Mouse (Mus musculus) left cerebral cortex, adult 2 months (tissue): ENCODE data around the gene Ptdss2. TPM values are rescaled to one million over a fixed set of nuclear protein-coding genes. Genes with fewer than 3 reads are reported as not detected.

Experiments used
- DNase-seq, 2 experiments: peaks; one replicate each; pipeline ENCODE4 v3.0.0; 2021 to 2022; ENCODE audit warnings: low spot score in 2 of 2, mixed read lengths in 1 of 2; ENCODE audit errors: extremely low spot score in 1 of 2
- H3K27ac ChIP-seq: fragments of 200-600 bp; 2 replicates; pipeline ENCODE4 v1.8.1; 2022
- H3K4me3 ChIP-seq: fragments of 200-600 bp; 2 replicates; pipeline ENCODE4 v1.8.1; 2022
- CTCF ChIP-seq: fragments of 200-600 bp; IDR thresholded peaks from 2 replicates; pipeline ENCODE4 v1.8.1; 2022; ENCODE audit warnings: antibody characterized with exemption, mild to moderate bottlenecking, moderate library complexity
- intact Hi-C: fragments of 180-260 bp; cut with DNase I; formaldehyde crosslinking; loops from one replicate; pipeline ENCODE4 v1.15.1; 2025
- total RNA-seq, 2 experiments: library from RNA; stranded (reverse); gene quantifications; 2 replicates each; pipeline ENCODE4 v1.2.3; 2021

The Ptdss2 gene
- total RNA-seq, 2 experiments from 2014 or later: 46.9 to 51.6 TPM

DNA sequence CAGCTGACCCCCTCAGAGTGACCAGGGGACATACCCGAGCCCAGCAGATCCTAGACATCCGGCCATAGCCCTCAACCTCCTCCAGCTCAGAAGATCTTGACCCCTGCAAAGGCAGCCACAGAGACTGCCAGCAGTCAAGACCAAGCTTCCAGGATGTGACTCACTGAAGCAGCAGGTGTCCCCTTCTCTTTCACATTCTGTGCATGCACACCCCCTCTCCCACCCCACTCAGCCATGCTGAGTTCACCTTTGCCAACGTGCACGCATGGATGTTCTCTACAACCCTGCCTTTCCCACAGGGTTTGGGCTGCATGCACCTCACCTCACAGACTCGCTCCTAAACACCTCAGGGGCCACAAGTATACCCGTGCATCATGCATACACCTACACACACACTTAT lies 26.2 kb upstream of the Ptdss2 start:
- DNase-seq: no peak
- TF ChIP-seq CTCF: no peak
- Histone ChIP-seq H3K4me3 (no peak overlapping the region), H3K27ac (no peak overlapping the region)
- intact Hi-C loops: no loop called here

DNA sequence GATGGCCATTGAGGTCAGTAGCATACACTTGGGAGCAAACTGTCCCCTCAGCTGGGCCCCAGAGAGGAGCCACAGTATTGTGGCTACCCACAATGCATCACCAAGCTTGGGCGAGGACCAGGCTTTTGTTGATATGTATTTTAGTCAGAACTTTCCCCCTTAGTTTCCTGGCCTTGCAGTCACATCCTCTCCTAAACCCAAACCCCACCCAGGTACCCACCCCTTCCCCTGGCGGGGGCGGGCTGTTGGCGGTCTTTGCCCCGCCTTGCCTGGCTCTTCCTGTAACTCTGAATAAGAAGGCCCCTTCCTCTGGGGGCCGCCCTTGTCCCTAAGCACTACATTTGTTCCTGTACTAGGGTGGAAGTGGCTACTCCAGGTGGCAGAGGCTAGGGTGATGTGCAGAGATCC lies 25.5 kb upstream of the Ptdss2 start:
- no peak for DNase-seq
- H3K27ac ChIP-seq: no peak overlapping the region
- peak; percentile 1; the same call in 1 of the 2 replicates for TF ChIP-seq CTCF
- H3K4me3 ChIP-seq: no peak overlapping the region
- intact Hi-C loops: no loop called here

- no peak for TF ChIP-seq CTCF
- intact Hi-C loops: no loop called here
- DNase-seq: no peak
- no peak overlapping the region for H3K4me3 ChIP-seq
- H3K27ac ChIP-seq: no peak overlapping the region; the same call in 1 of the 2 replicates
Observed at GRCm38 (mm10) chr7:141097177-141097576, 25.0 kb upstream of the Ptdss2 start.

DNA sequence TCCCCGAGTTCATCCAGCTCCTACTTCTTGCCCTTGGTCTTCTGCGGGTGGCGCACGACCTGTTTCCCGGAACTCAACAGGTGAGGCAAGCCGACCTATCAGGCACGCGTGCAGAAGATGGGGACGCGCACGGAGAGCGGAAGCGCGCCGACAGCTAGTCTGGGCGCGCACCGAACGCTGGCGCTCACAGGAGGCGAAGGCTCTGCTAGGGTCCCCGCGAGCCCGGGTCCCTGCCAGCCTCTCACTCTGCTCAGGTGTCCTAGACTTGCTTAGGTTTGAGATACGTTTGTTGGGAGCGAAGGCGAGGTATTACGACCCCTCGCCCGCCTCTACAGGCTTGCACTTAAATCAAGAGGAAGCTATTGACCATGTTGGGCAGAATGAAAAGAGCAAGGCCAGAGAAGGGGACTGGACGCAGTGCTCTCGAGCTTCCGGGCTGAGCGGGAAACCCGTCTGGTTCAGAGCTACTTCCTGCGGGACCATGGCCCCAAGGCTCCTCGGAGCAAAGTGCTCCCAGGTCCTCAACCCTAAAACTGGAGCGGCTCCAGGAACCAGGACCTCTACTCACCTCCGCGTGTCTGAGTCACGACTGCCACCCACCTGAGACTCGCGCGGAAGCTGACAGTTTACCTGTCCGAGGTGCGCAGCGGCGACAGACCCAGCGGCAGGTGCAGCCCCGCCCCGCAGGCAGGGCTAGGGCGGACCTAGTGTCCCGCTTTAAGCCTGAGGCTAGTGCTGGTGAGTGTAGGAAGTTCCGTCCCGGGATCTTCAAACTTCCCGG lies 22.1 kb upstream of the Ptdss2 start, which contains the start of gene Sigirr:
Sigirr (minus strand) TSS at position 662 of the 781 bp plus-strand sequence.
- TF ChIP-seq CTCF: no peak
- intact Hi-C loops: no loop called here
- DNase-seq: peak in 1 of 2 experiments; percentile 27
- peak within 1 kb of the TSS; percentile 51 for H3K4me3 ChIP-seq
- H3K27ac ChIP-seq: no peak within 1 kb of the TSS

DNA sequence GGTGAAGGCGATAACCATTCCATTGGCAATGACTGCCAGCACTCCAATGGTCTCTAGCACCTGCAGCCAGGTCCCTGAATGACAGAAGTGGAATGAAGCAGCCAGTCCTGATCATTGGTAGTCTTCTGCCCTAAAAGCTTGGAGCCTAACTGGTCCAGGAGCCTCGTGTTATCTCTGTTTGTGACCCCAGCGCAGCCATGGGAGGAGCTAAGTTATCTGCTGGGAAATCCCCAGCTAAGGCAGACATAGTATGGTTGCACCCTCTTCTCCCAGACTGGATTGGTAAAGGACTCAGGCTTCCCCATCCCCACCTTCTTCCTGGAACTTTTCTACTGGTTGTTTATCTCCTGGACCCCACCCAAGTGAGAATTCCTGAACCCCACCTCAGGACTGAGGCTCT lies 19.0 kb upstream of the Ptdss2 start:
- Histone ChIP-seq H3K27ac (no peak overlapping the region), H3K4me3 (no peak overlapping the region)
- intact Hi-C loops: no loop called here
- no peak for DNase-seq
- TF ChIP-seq CTCF: no peak

DNA sequence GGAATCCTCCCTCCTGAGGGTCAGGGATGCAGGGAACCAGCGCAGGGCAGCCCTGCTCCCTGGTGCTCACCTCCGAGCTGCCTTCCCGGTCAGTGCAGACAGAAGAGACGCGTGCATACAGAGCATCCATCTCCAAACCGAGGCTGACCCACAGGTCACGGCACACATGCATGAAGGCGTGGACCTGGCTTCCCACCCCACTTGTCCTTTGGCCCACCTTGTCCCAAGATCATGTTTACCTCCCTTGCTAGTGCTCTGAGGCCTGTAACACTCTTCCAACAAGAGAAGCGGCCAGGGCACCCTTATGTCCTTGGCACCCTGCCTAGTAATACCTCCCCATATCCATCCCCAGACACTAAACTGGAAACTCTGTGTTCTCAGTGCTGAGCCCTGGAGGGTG lies 6.3 kb upstream of the Ptdss2 start:
- Histone ChIP-seq H3K27ac (no peak overlapping the region), H3K4me3 (no peak overlapping the region)
- no peak for DNase-seq
- intact Hi-C loops: no loop called here
- no peak for TF ChIP-seq CTCF

DNA sequence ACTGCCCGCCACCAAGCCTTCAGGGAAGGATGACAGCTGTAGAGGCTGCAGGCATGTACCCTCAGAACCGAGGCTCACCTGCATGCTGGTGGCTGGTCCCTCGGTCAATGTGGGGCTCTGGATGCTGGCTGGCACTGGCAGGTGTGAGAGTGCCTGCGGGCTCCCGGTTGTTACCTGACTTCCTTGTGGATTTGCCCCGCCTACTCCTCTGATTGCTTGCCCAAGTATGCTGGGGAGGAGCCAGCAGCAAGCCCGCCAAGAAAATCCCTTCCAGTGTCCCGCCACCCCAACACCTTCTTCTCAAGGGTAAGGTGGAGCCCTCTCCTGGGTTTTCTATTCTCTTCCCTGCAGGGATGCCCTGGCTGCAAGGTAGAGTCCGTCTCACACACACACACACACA lies 4.5 kb upstream of the Ptdss2 start, which contains the start of gene Ano9:
Ano9 (minus strand) TSS at position 171 of the 400 bp plus-strand sequence.
- Histone ChIP-seq H3K27ac (no peak within 1 kb of the TSS), H3K4me3 (no peak within 1 kb of the TSS)
- no peak for DNase-seq
- TF ChIP-seq CTCF: no peak
- intact Hi-C loops: no loop called here

- TF ChIP-seq CTCF: no peak
- intact Hi-C loops: no loop called here
- no peak overlapping the region for H3K27ac ChIP-seq
- no peak overlapping the region for H3K4me3 ChIP-seq
- DNase-seq: no peak
Observed at GRCm38 (mm10) chr7:141119487-141119886, 2.7 kb upstream of the Ptdss2 start.

DNA sequence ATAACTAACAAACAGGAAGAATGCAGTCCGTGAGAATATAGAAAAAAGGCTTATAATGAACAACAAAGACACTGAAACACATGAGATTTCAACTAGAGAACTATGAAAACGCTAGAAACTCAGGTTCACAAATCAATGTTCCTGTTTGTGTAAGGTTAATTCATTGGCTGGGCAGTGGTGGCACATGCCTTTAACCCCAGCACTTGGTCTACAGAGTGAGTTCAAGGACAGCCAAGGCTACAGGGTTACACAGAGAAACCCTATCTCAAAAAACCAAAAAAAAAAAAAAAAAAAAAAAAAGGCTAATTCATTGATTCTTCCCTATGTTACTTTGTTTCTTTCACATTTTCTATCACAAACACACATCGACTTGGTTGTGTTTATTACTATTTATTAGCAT lies 1.6 kb upstream of the Ptdss2 start:
- Histone ChIP-seq H3K4me3 (no peak overlapping the region), H3K27ac (no peak overlapping the region)
- no peak for TF ChIP-seq CTCF
- intact Hi-C loops: no loop called here
- DNase-seq: no peak

GRCm38 (mm10) chr7:141121051-141121531 lies 1.1 kb upstream of the Ptdss2 start:
- no peak; the same call in 1 of the 2 replicates for TF ChIP-seq CTCF
- H3K4me3 ChIP-seq: no peak overlapping the region
- intact Hi-C loops: no loop called here

DNA sequence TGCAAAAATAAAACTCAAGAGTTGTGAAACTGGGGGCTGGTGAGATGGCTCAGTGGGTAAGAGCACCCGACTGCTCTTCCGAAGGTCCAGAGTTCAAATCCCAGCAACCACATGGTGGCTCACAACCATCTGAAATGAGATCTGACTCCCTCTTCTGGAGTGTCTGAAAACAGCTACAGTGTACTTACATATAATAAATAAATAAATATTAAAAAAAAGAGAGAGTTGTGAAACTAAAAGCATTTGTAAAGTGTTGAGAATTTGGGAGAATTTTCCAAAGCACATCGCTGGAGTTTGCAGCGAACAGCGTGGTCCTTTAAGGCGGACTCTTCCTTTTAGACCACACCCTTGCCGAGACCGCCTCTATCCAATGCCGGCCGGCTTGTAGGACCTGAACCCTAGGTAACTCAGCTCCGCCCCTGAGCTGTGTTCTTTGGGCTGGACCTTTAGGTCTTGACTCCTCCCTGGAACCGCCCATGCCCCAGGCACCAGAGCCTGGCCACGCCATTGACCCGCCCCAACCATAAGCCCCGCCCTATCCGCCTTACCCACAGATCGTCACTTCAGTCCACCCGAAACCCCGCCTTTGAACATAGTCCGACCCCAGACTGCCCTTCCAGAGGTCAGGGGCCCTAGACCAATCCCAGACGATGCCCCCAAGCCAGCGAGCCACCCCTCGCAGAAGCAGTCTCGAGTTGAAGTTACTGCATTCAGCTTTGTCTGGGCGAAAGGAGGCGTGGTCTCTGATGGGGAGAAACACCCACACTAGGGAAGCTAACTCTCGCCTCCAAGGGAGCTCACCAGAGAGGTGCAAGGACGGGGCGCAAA lies 721 bp downstream of the Ptdss2 start:
- intact Hi-C loops: no loop called here
- H3K4me3 ChIP-seq: peak overlapping the region; percentile 63
- DNase-seq: peak; percentile 82 to 86
- peak overlapping the region; percentile 84 for H3K27ac ChIP-seq
- TF ChIP-seq CTCF: peak; percentile 9

More at GRCm38 (mm10) chr7:141121051-141121531, 1.1 kb upstream of the Ptdss2 start:
- DNase-seq: no peak
- H3K27ac ChIP-seq: no peak overlapping the region

DNA sequence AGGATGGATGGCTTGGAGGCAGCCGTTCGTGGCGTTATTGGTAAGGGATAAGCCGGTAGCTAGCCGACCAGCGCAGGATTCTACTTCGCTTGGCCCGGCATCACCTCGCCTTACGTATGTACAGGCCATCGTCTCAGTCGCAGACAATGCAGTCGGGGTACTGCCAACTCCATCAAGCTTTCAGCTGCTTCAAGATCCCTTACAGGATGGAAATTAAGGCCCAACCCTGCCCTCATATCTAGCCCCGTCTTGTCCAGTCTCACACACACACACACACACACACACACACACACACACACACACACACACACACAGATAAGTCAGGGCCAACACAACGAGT lies 1.3 kb downstream of the Ptdss2 start:
- intact Hi-C loops: no loop called here
- peak overlapping the region; percentile 84 for H3K27ac ChIP-seq
- TF ChIP-seq CTCF: no peak
- DNase-seq: no peak
- H3K4me3 ChIP-seq: peak overlapping the region; percentile 63
